10 mouse cellular contexts compared by ENCODE assay signal in genomic region chr19:53648056-53648455, GRCm38 (mm10). TPM values are rescaled to one million over a fixed set of nuclear protein-coding genes. Genes with fewer than 3 reads are reported as not detected.
DNase-seq lines count a peak whose midpoint lies in the region; ATAC-seq lines count a peak whose summit lies in the region.
"Had no signal": no experiment of that assay in that cellular context is flagged by ENCODE, and none has a peak within 500 bp of the region (broad histone marks: within the 10 kb centered on the region; RNA-seq: fewer than 3 reads in every experiment).

No protein-coding gene starts in this region.

- H3K27me3 ChIP-seq in forebrain, embryonic 15.5 days, result no peaks in the 10 kb centered on the region
- no peaks in the 10 kb centered on the region for H3K27me3 ChIP-seq in forebrain, embryonic 12.5 days
- H3K27me3 ChIP-seq in hindbrain, embryonic 15.5 days, result no peaks in the 10 kb centered on the region
- no peaks in the 10 kb centered on the region for H3K27me3 ChIP-seq in hindbrain, embryonic 11.5 days (ENCODE audit: control insufficient read depth, insufficient read depth, low read length)
- no peaks in the 10 kb centered on the region for H3K27me3 ChIP-seq in neural tube, embryonic 12.5 days (replicated peaks)

- H3K27ac ChIP-seq in forebrain, embryonic 15.5 days (replicated peaks), result no peak overlapping the region
- no peak overlapping the region for H3K27ac ChIP-seq in forebrain, embryonic 12.5 days
- H3K27ac ChIP-seq in hindbrain, embryonic 15.5 days (replicated peaks), result no peak overlapping the region
- H3K27ac ChIP-seq in hindbrain, embryonic 11.5 days (ENCODE audit: low read depth, low read length), result no peak overlapping the region
- H3K27ac ChIP-seq in neural tube, embryonic 12.5 days, result no peak overlapping the region
- H3K27ac ChIP-seq: embryonic facial prominence, embryonic 12.5 days had no signal

- ATAC-seq in forebrain, embryonic 15.5 days (replicated peaks), result peak; percentile 35; the same call in 1 of the 2 replicates
- no peak for ATAC-seq in forebrain, embryonic 12.5 days (ENCODE audit: low FRiP score)
- peak; percentile 24; the same call in 1 of the 2 replicates for ATAC-seq in hindbrain, embryonic 15.5 days (ENCODE audit: low FRiP score, low read depth)
- no peak for ATAC-seq in hindbrain, embryonic 11.5 days (ENCODE audit: low FRiP score)
- peak; percentile 29; the same call in 1 of the 2 replicates for ATAC-seq in neural tube, embryonic 12.5 days (ENCODE audit: low FRiP score, low read depth)

- 51% methylated on average over 5 of the region's 5 CpGs for WGBS in forebrain, embryonic 15.5 days
- WGBS in forebrain, embryonic 12.5 days, result 66% methylated on average over 5 of the region's 5 CpGs
- WGBS in hindbrain, embryonic 15.5 days, result 38% methylated on average over 5 of the region's 5 CpGs
- 64% methylated on average over 5 of the region's 5 CpGs for WGBS in hindbrain, embryonic 11.5 days
- 36% methylated on average over 5 of the region's 5 CpGs for WGBS in neural tube, embryonic 12.5 days

- H3K4me2 ChIP-seq in forebrain, embryonic 15.5 days (replicated peaks), result no peak overlapping the region
- H3K4me2 ChIP-seq in forebrain, embryonic 12.5 days, result no peak overlapping the region
- H3K4me2 ChIP-seq in hindbrain, embryonic 15.5 days, result no peak overlapping the region
- no peak overlapping the region for H3K4me2 ChIP-seq in hindbrain, embryonic 11.5 days (replicated peaks; ENCODE audit: low read depth, low read length)
- no peak overlapping the region for H3K4me2 ChIP-seq in neural tube, embryonic 12.5 days (replicated peaks)
- H3K4me2 ChIP-seq: embryonic facial prominence, embryonic 12.5 days had no signal

- no peak overlapping the region for H3K4me3 ChIP-seq in forebrain, embryonic 15.5 days
- H3K4me3 ChIP-seq in forebrain, embryonic 12.5 days (replicated peaks), result no peak overlapping the region
- no peak overlapping the region for H3K4me3 ChIP-seq in hindbrain, embryonic 15.5 days
- H3K4me3 ChIP-seq in hindbrain, embryonic 11.5 days (ENCODE audit: low read depth, low read length), result no peak overlapping the region
- H3K4me3 ChIP-seq in neural tube, embryonic 12.5 days, result no peak overlapping the region
- H3K4me3 ChIP-seq: embryonic facial prominence, embryonic 12.5 days had no signal

- H3K9ac ChIP-seq in forebrain, embryonic 15.5 days (replicated peaks), result no peak overlapping the region
- H3K9ac ChIP-seq in forebrain, embryonic 12.5 days, result no peak overlapping the region
- no peak overlapping the region for H3K9ac ChIP-seq in hindbrain, embryonic 15.5 days
- H3K9ac ChIP-seq in hindbrain, embryonic 11.5 days (ENCODE audit: low read depth, low read length), result no peak overlapping the region
- H3K9ac ChIP-seq in neural tube, embryonic 12.5 days, result no peak overlapping the region
- H3K9ac ChIP-seq: embryonic facial prominence, embryonic 12.5 days had no signal

- H3K9me3 ChIP-seq in forebrain, embryonic 15.5 days, result no peaks in the 10 kb centered on the region
- no peaks in the 10 kb centered on the region for H3K9me3 ChIP-seq in forebrain, embryonic 12.5 days
- H3K9me3 ChIP-seq in hindbrain, embryonic 15.5 days, result no peaks in the 10 kb centered on the region
- no peaks in the 10 kb centered on the region for H3K9me3 ChIP-seq in hindbrain, embryonic 11.5 days (ENCODE audit: control insufficient read depth, low read length)
- H3K9me3 ChIP-seq in neural tube, embryonic 12.5 days, result no peaks in the 10 kb centered on the region
- H3K9me3 ChIP-seq: embryonic facial prominence, embryonic 12.5 days had no signal

- DNase-seq in hindbrain, embryonic 11.5 days (ENCODE audit: low spot score), result no peak
- no peak for DNase-seq in neural tube, embryonic 10.5 days (ENCODE audit: extremely low spot score, low spot score)
- peak; percentile 16 for DNase-seq in retina, postnatal 1 day
- no peak for DNase-seq in adrenal gland, adult 8-10 months

- H3K4me1 ChIP-seq in forebrain, embryonic 15.5 days, result peaks cover 6% of the 10 kb centered on the region
- peaks cover 11% of the 10 kb centered on the region for H3K4me1 ChIP-seq in forebrain, embryonic 12.5 days
- peaks cover 15% of the 10 kb centered on the region for H3K4me1 ChIP-seq in hindbrain, embryonic 15.5 days (replicated peaks)
- H3K4me1 ChIP-seq in hindbrain, embryonic 11.5 days (replicated peaks; ENCODE audit: control insufficient read depth, insufficient read depth, low read length), result 0 out of 2 replicates have a peak, but pooled peaks cover 2% of the 10 kb centered on the region
- peaks cover 16% of the 10 kb centered on the region for H3K4me1 ChIP-seq in neural tube, embryonic 12.5 days

- H3K36me3 ChIP-seq in forebrain, embryonic 15.5 days, result peaks cover 38% of the 10 kb centered on the region
- H3K36me3 ChIP-seq in forebrain, embryonic 12.5 days (replicated peaks), result peaks cover 37% of the 10 kb centered on the region
- peaks cover 33% of the 10 kb centered on the region for H3K36me3 ChIP-seq in hindbrain, embryonic 15.5 days
- H3K36me3 ChIP-seq in hindbrain, embryonic 11.5 days (ENCODE audit: control insufficient read depth, insufficient read depth, low read length), result no peaks in the 10 kb centered on the region; the same call in 1 of the 2 replicates
- H3K36me3 ChIP-seq in neural tube, embryonic 12.5 days, result peaks cover 35% of the 10 kb centered on the region

RNA-seq across cellular contexts. Expression of gene Rbm20, which starts 29.1 kb away (rescaled TPM):
- 4.9 and 6.1 TPM in 2 replicates for polyA plus RNA-seq in forebrain, embryonic 15.5 days (2015; fragmentation: Nextera tagmentation; extraction: Ambion mirVana)
- 4.6 and 7.2 TPM in 2 replicates for polyA plus RNA-seq in forebrain, embryonic 12.5 days (2016; fragmentation: Nextera tagmentation; extraction: Ambion mirVana)
- 0.71 and 0.80 TPM in 2 replicates for polyA plus RNA-seq in hindbrain, embryonic 15.5 days (2015; fragmentation: Nextera tagmentation; extraction: Ambion mirVana)
- polyA plus RNA-seq in hindbrain, embryonic 11.5 days (2014; fragmentation: Nextera tagmentation; extraction: Ambion mirVana), result 0.64 and 0.73 TPM in 2 replicates
- 0.97 and 0.98 TPM in 2 replicates for polyA plus RNA-seq in neural tube, embryonic 12.5 days (2016; fragmentation: Nextera tagmentation; extraction: Ambion mirVana)
- total RNA-seq in adrenal gland, adult 8-10 months (2022), result 1 to 10 TPM; 1.4 to 1.9 (median 1.7) TPM
- total RNA-seq: monocyte, adult 5-6 weeks had no signal

RNA-seq across cellular contexts. Expression of gene Smc3, which starts 47.9 kb away (rescaled TPM):
- polyA plus RNA-seq in forebrain, embryonic 15.5 days (2015; fragmentation: Nextera tagmentation; extraction: Ambion mirVana), result 72.4 and 73.3 TPM in 2 replicates
- 91.8 and 95.1 TPM in 2 replicates for polyA plus RNA-seq in forebrain, embryonic 12.5 days (2016; fragmentation: Nextera tagmentation; extraction: Ambion mirVana)
- 53.7 and 54.7 TPM in 2 replicates for polyA plus RNA-seq in hindbrain, embryonic 15.5 days (2015; fragmentation: Nextera tagmentation; extraction: Ambion mirVana)
- polyA plus RNA-seq in hindbrain, embryonic 11.5 days (2014; fragmentation: Nextera tagmentation; extraction: Ambion mirVana), result 91.1 and 95.3 TPM in 2 replicates
- 71.1 and 75.8 TPM in 2 replicates for polyA plus RNA-seq in neural tube, embryonic 12.5 days (2016; fragmentation: Nextera tagmentation; extraction: Ambion mirVana)
- total RNA-seq in adrenal gland, adult 8-10 months (2022), result 10 to 100 TPM; 28.7 to 41.8 (median 33.2) TPM

RNA-seq across cellular contexts. Expression of gene Nutf2-ps1, which starts 59.2 kb away (rescaled TPM):
- polyA plus RNA-seq in forebrain, embryonic 15.5 days (2015; fragmentation: Nextera tagmentation; extraction: Ambion mirVana), result 274 TPM in 2 replicates
- 419 and 449 TPM in 2 replicates for polyA plus RNA-seq in forebrain, embryonic 12.5 days (2016; fragmentation: Nextera tagmentation; extraction: Ambion mirVana)
- polyA plus RNA-seq in hindbrain, embryonic 15.5 days (2015; fragmentation: Nextera tagmentation; extraction: Ambion mirVana), result 218 and 261 TPM in 2 replicates
- 484 and 510 TPM in 2 replicates for polyA plus RNA-seq in hindbrain, embryonic 11.5 days (2014; fragmentation: Nextera tagmentation; extraction: Ambion mirVana)
- 351 and 372 TPM in 2 replicates for polyA plus RNA-seq in neural tube, embryonic 12.5 days (2016; fragmentation: Nextera tagmentation; extraction: Ambion mirVana)
- total RNA-seq in adrenal gland, adult 8-10 months (2022), result 10 to 100 TPM; 64.7 to 85.3 (median 72.1) TPM
- total RNA-seq: monocyte, adult 5-6 weeks had no signal

Comparison
In these comparisons a context has a peak if more than half of its experiments do, and no peak if none do; other contexts are left out.
1. ATAC-seq: peak in forebrain, embryonic 15.5 days (single experiment), hindbrain, embryonic 15.5 days (single experiment) and neural tube, embryonic 12.5 days (single experiment); none in forebrain, embryonic 12.5 days (single experiment) and hindbrain, embryonic 11.5 days (single experiment).